Mouse (Mus musculus) thymus, postnatal 14 days (tissue): ENCODE measurements around the gene Scd3.

Experiments
- DNase-seq: peaks from one replicate; pipeline ENCODE4 v3.0.0; 2021

Gene Scd3

GRCm38 (mm10) chr19:44203015-44203564, at the start of gene Scd3:
Gene Scd3, plus strand, starts transcription at chr19:44203269.
- no peak for DNase-seq

- no peak for DNase-seq
Observed at GRCm38 (mm10) chr19:44153781-44154180, 49.3 kb upstream of the Scd3 start.

- no peak for DNase-seq
Observed at GRCm38 (mm10) chr19:44157005-44157404, 46.1 kb upstream of the Scd3 start.

- no peak for DNase-seq
Observed at GRCm38 (mm10) chr19:44159386-44159785, 43.7 kb upstream of the Scd3 start.

- DNase-seq: no peak
Observed at GRCm38 (mm10) chr19:44161515-44161914, 41.6 kb upstream of the Scd3 start.

- no peak for DNase-seq
Observed at GRCm38 (mm10) chr19:44174835-44175234, 28.2 kb upstream of the Scd3 start.

GRCm38 (mm10) chr19:44176741-44177140, 26.3 kb upstream of the Scd3 start:
- DNase-seq: no peak

- no peak for DNase-seq
Observed at GRCm38 (mm10) chr19:44180502-44180901, 22.6 kb upstream of the Scd3 start.

- DNase-seq: no peak
Observed at GRCm38 (mm10) chr19:44183968-44184367, 19.1 kb upstream of the Scd3 start.

- DNase-seq: no peak
Observed at GRCm38 (mm10) chr19:44189056-44189455, 14.0 kb upstream of the Scd3 start.

GRCm38 (mm10) chr19:44192342-44192741, 10.7 kb upstream of the Scd3 start, which contains the start of gene Pkd2l1:
Gene Pkd2l1, minus strand, starts transcription at chr19:44192442.
- DNase-seq: no peak

GRCm38 (mm10) chr19:44193906-44194305, 9.2 kb upstream of the Scd3 start:
- DNase-seq: no peak

- DNase-seq: peak; percentile 71
Observed at GRCm38 (mm10) chr19:44195138-44195537, 7.9 kb upstream of the Scd3 start.

- no peak for DNase-seq
Observed at GRCm38 (mm10) chr19:44197053-44197852, 5.8 kb upstream of the Scd3 start.

GRCm38 (mm10) chr19:44198494-44198893, 4.6 kb upstream of the Scd3 start:
- no peak for DNase-seq

GRCm38 (mm10) chr19:44198964-44199363, 4.1 kb upstream of the Scd3 start:
- peak; percentile 50 for DNase-seq

GRCm38 (mm10) chr19:44207079-44207478, 4.0 kb downstream of the Scd3 start:
- DNase-seq: peak; percentile 19

GRCm38 (mm10) chr19:44215255-44215654, 12.2 kb downstream of the Scd3 start:
- DNase-seq: no peak

- DNase-seq: no peak
Observed at GRCm38 (mm10) chr19:44217958-44218525, 15.0 kb downstream of the Scd3 start.

- DNase-seq: no peak
Observed at GRCm38 (mm10) chr19:44225728-44226127, 22.7 kb downstream of the Scd3 start.

- DNase-seq: no peak
Observed at GRCm38 (mm10) chr19:44229776-44230175, 26.7 kb downstream of the Scd3 start.

- DNase-seq: no peak
Observed at GRCm38 (mm10) chr19:44230212-44230611, 27.1 kb downstream of the Scd3 start.

- no peak for DNase-seq
Observed at GRCm38 (mm10) chr19:44231608-44232151, 28.6 kb downstream of the Scd3 start.

GRCm38 (mm10) chr19:44237471-44238006, 34.5 kb downstream of the Scd3 start:
- DNase-seq: no peak
